13 mouse cellular contexts compared by ENCODE assay signal in the genomic region with DNA sequence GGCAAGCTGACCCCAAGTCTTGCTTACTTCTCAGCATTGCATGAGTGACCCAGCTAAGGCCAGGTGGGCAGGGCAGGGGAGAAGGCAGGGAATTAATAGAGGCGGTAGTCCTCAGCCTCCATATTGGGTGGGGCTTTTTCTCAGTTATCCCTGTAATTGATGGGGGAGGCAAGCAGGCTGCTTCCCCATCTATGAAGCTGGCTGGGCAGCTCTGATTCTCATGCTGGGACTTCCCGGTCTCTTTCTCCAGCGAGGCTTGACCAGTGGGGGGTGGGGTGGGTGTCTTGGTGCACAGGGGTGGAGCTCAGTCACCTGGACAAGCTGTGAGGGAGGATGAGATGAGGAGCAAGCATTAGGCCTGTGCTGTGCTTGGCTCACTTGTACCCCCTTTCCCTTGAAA. TPM values are rescaled to one million over a fixed set of nuclear protein-coding genes. Genes with fewer than 3 reads are reported as not detected.
DNase-seq lines count a peak whose midpoint lies in the region; ATAC-seq and TF ChIP-seq lines count a peak whose summit lies in the region.
"Had no signal": no experiment of that assay in that cellular context is flagged by ENCODE, and none has a peak within 500 bp of the region (broad histone marks: within the 10 kb centered on the region; RNA-seq: fewer than 3 reads in every experiment).

No protein-coding gene starts in this region.

- TF ChIP-seq CTCF in left cerebral cortex, adult 2 months (IDR thresholded peaks at IDR 0.05) = no peak
- TF ChIP-seq CTCF in midbrain, postnatal 0 days (IDR thresholded peaks at IDR 0.05) = no peak
- no peak for TF ChIP-seq CTCF in liver, postnatal 0 days (IDR thresholded peaks at IDR 0.05; ENCODE audit: low read depth)

- 20% methylated on average over 3 of the region's 3 CpGs for WGBS in embryonic facial prominence, embryonic 14.5 days
- WGBS in hindbrain, embryonic 13.5 days = 27% methylated on average over 3 of the region's 3 CpGs
- 36% methylated on average over 3 of the region's 3 CpGs for whole genome bisulfite sequencing in midbrain, postnatal 0 days
- 54% methylated on average over 3 of the region's 3 CpGs for WGBS in liver, postnatal 0 days (ENCODE audit: insufficient replicate concordance)
- 31% methylated on average over 3 of the region's 3 CpGs for WGBS in liver, embryonic 12.5 days (ENCODE audit: insufficient replicate concordance)

- intact Hi-C loops in left cerebral cortex, adult 2 months (cut with DNase I) = no loop called here

- no peaks in the 10 kb centered on the region for H3K36me3 ChIP-seq in embryonic facial prominence, embryonic 14.5 days (ENCODE audit: control insufficient read depth, insufficient read depth, low read length)
- peaks cover 11% of the 10 kb centered on the region for H3K36me3 ChIP-seq in hindbrain, embryonic 13.5 days
- peaks cover 7% of the 10 kb centered on the region; the same call in 1 of the 2 replicates for H3K36me3 ChIP-seq in midbrain, postnatal 0 days (ENCODE audit: insufficient read depth, low read length)
- no peaks in the 10 kb centered on the region for H3K36me3 ChIP-seq in liver, postnatal 0 days (replicated peaks; ENCODE audit: insufficient read depth, low read length)
- no peaks in the 10 kb centered on the region for H3K36me3 ChIP-seq in liver, embryonic 12.5 days
- H3K36me3 ChIP-seq: heart, embryonic 12.5 days; liver, embryonic 13.5 days had no signal

- TF ChIP-seq EP300 in liver, postnatal 0 days (IDR thresholded peaks at IDR 0.05; ENCODE audit: low read depth) = no peak

- H3K4me2 ChIP-seq in embryonic facial prominence, embryonic 14.5 days (ENCODE audit: low read depth, low read length) = no peak overlapping the region; the same call in 1 of the 2 replicates
- H3K4me2 ChIP-seq in hindbrain, embryonic 13.5 days = peak overlapping the region; percentile 73
- peak overlapping the region; percentile 75 for H3K4me2 ChIP-seq in midbrain, postnatal 0 days (ENCODE audit: low read depth, low read length, poor library complexity, severe bottlenecking)
- no peak overlapping the region for H3K4me2 ChIP-seq in liver, postnatal 0 days (ENCODE audit: low read depth, low read length)
- H3K4me2 ChIP-seq in liver, embryonic 12.5 days = no peak overlapping the region
- H3K4me2 ChIP-seq: liver, embryonic 13.5 days had no signal

- H3K27ac ChIP-seq in left cerebral cortex, adult 2 months = peak overlapping the region; percentile 99
- H3K27ac ChIP-seq in embryonic facial prominence, embryonic 14.5 days (replicated peaks; ENCODE audit: low read depth, low read length) = no peak overlapping the region
- peak overlapping the region; percentile 95 for H3K27ac ChIP-seq in hindbrain, embryonic 13.5 days
- peak overlapping the region; percentile 97 for H3K27ac ChIP-seq in midbrain, postnatal 0 days (ENCODE audit: low read depth, low read length)
- H3K27ac ChIP-seq in liver, postnatal 0 days (ENCODE audit: low read depth) = no peak overlapping the region
- H3K27ac ChIP-seq in liver, embryonic 12.5 days = no peak overlapping the region
- H3K27ac ChIP-seq: liver, embryonic 13.5 days had no signal

- H3K4me3 ChIP-seq in left cerebral cortex, adult 2 months = peak overlapping the region; percentile 60
- H3K4me3 ChIP-seq in embryonic facial prominence, embryonic 14.5 days (ENCODE audit: low read depth, low read length) = no peak overlapping the region
- peak overlapping the region; percentile 67 for H3K4me3 ChIP-seq in hindbrain, embryonic 13.5 days
- H3K4me3 ChIP-seq in midbrain, postnatal 0 days (ENCODE audit: low read depth, low read length) = peak overlapping the region; percentile 72
- H3K4me3 ChIP-seq in liver, postnatal 0 days (ENCODE audit: low read depth, low read length) = no peak overlapping the region
- H3K4me3 ChIP-seq in liver, embryonic 12.5 days = no peak overlapping the region
- H3K4me3 ChIP-seq: heart, embryonic 12.5 days; liver, embryonic 13.5 days had no signal

- H3K27me3 ChIP-seq in embryonic facial prominence, embryonic 14.5 days (replicated peaks; ENCODE audit: control insufficient read depth, insufficient read depth, low read length) = no peaks in the 10 kb centered on the region
- no peaks in the 10 kb centered on the region; the same call in 1 of the 2 replicates for H3K27me3 ChIP-seq in hindbrain, embryonic 13.5 days
- H3K27me3 ChIP-seq in midbrain, postnatal 0 days (ENCODE audit: insufficient read depth, low read length) = no peaks in the 10 kb centered on the region
- peaks cover 77% of the 10 kb centered on the region for H3K27me3 ChIP-seq in liver, postnatal 0 days (ENCODE audit: insufficient read depth, low read length)
- peaks cover 100% of the 10 kb centered on the region for H3K27me3 ChIP-seq in liver, embryonic 12.5 days (replicated peaks)

- DNase-seq in left cerebral cortex, adult 2 months (ENCODE audit: extremely low spot score in 1 of 2, low spot score in 2 of 2) = no peak
- no peak for DNase-seq in left cerebral cortex, adult 18-20 months (ENCODE audit: low spot score in 2 of 2)
- DNase-seq in embryonic facial prominence, embryonic 14.5 days (ENCODE audit: low spot score) = no peak
- no peak for DNase-seq in midbrain, postnatal 0 days (ENCODE audit: low spot score)
- DNase-seq in liver, postnatal 0 days = no peak
- DNase-seq in embryo, embryonic 11 days = no peak
- DNase-seq: adrenal gland, postnatal 25 days; kidney, postnatal 25 days; liver, embryonic 13.5 days had no signal

- H3K9me3 ChIP-seq in embryonic facial prominence, embryonic 14.5 days (ENCODE audit: control insufficient read depth, low read length) = no peaks in the 10 kb centered on the region
- H3K9me3 ChIP-seq in hindbrain, embryonic 13.5 days = no peaks in the 10 kb centered on the region
- no peaks in the 10 kb centered on the region for H3K9me3 ChIP-seq in midbrain, postnatal 0 days (ENCODE audit: low read length)
- H3K9me3 ChIP-seq in liver, postnatal 0 days (ENCODE audit: low read length) = no peaks in the 10 kb centered on the region
- H3K9me3 ChIP-seq in liver, embryonic 12.5 days (replicated peaks) = no peaks in the 10 kb centered on the region
- H3K9me3 ChIP-seq: heart, embryonic 12.5 days; liver, embryonic 13.5 days had no signal

- 0 out of 2 replicates have a peak overlapping the region, but pooled peaks have one; percentile 30 for H3K9ac ChIP-seq in embryonic facial prominence, embryonic 14.5 days (ENCODE audit: low read depth, low read length)
- peak overlapping the region; percentile 89 for H3K9ac ChIP-seq in hindbrain, embryonic 13.5 days
- H3K9ac ChIP-seq in midbrain, postnatal 0 days (replicated peaks; ENCODE audit: low read length, poor library complexity, severe bottlenecking) = peak overlapping the region; percentile 93
- no peak overlapping the region for H3K9ac ChIP-seq in liver, postnatal 0 days (replicated peaks)
- no peak overlapping the region for H3K9ac ChIP-seq in liver, embryonic 12.5 days
- H3K9ac ChIP-seq: liver, embryonic 13.5 days had no signal

- peaks cover 11% of the 10 kb centered on the region for H3K4me1 ChIP-seq in embryonic facial prominence, embryonic 14.5 days (ENCODE audit: control insufficient read depth, insufficient read depth, low read length)
- H3K4me1 ChIP-seq in hindbrain, embryonic 13.5 days (replicated peaks) = peaks cover 89% of the 10 kb centered on the region
- H3K4me1 ChIP-seq in midbrain, postnatal 0 days (ENCODE audit: insufficient read depth, low read length) = peaks cover 32% of the 10 kb centered on the region
- peaks cover 13% of the 10 kb centered on the region for H3K4me1 ChIP-seq in liver, postnatal 0 days (ENCODE audit: insufficient read depth)
- peaks cover 24% of the 10 kb centered on the region for H3K4me1 ChIP-seq in liver, embryonic 12.5 days

- no peak for ATAC-seq in embryonic facial prominence, embryonic 14.5 days (ENCODE audit: low read depth)
- ATAC-seq in hindbrain, embryonic 13.5 days (ENCODE audit: low FRiP score) = no peak
- ATAC-seq in midbrain, postnatal 0 days (ENCODE audit: low FRiP score) = no peak
- no peak for ATAC-seq in liver, postnatal 0 days
- ATAC-seq in liver, embryonic 12.5 days = no peak

RNA-seq across cellular contexts. Expression of a gene that starts 2.0 kb away (rescaled TPM):
- 100 to 1,000 TPM; 231 to 248 TPM for total RNA-seq in left cerebral cortex, adult 2 months (2021)
- total RNA-seq in left cerebral cortex, adult 18-20 months (2021) = 100 to 1,000 TPM; 212 to 232 TPM
- 0.95 and 1.5 TPM in 2 replicates for polyA plus RNA-seq in embryonic facial prominence, embryonic 14.5 days (2014; fragmentation: Nextera tagmentation; extraction: Ambion mirVana)
- polyA plus RNA-seq in hindbrain, embryonic 13.5 days (2015; fragmentation: Nextera tagmentation; extraction: Ambion mirVana) = 21.3 and 22.5 TPM in 2 replicates
- 198 and 225 TPM in 2 replicates for total RNA-seq in midbrain, postnatal 0 days (2014; rRNA removed)
- polyA plus RNA-seq in midbrain, postnatal 0 days (2015; fragmentation: Nextera tagmentation; extraction: Ambion mirVana) = 38.3 and 39.3 TPM in 2 replicates
- 0.04 and 0.08 TPM in 2 replicates for polyA plus RNA-seq in liver, postnatal 0 days (2015; fragmentation: Nextera tagmentation; extraction: Ambion mirVana)
- polyA plus RNA-seq in liver, embryonic 12.5 days (2016; fragmentation: Nextera tagmentation; extraction: Ambion mirVana) = 0.08 and 0.17 TPM in 2 replicates
- total RNA-seq: gastrocnemius, adult 8-10 months had no signal

RNA-seq across cellular contexts. Expression of a gene that starts 4.2 kb away (rescaled TPM):
- total RNA-seq in left cerebral cortex, adult 2 months (2021) = 10 to 100 TPM; 29.1 to 33.1 TPM
- 10 to 100 TPM; 23.5 to 30.9 TPM for total RNA-seq in left cerebral cortex, adult 18-20 months (2021)
- 49.5 and 57.0 TPM in 2 replicates for polyA plus RNA-seq in embryonic facial prominence, embryonic 14.5 days (2014; fragmentation: Nextera tagmentation; extraction: Ambion mirVana)
- polyA plus RNA-seq in hindbrain, embryonic 13.5 days (2015; fragmentation: Nextera tagmentation; extraction: Ambion mirVana) = 16.4 and 19.1 TPM in 2 replicates
- total RNA-seq in midbrain, postnatal 0 days (2014; rRNA removed) = 67.4 and 74.4 TPM in 2 replicates
- polyA plus RNA-seq in midbrain, postnatal 0 days (2015; fragmentation: Nextera tagmentation; extraction: Ambion mirVana) = 9.8 and 11.2 TPM in 2 replicates
- 0.80 and 0.88 TPM in 2 replicates for polyA plus RNA-seq in liver, postnatal 0 days (2015; fragmentation: Nextera tagmentation; extraction: Ambion mirVana)
- polyA plus RNA-seq in liver, embryonic 12.5 days (2016; fragmentation: Nextera tagmentation; extraction: Ambion mirVana) = 5.0 and 5.5 TPM in 2 replicates

RNA-seq across cellular contexts. Expression of a gene that starts 21.7 kb away (rescaled TPM):
- total RNA-seq in left cerebral cortex, adult 2 months (2021) = not detected
- under 1 TPM in 1 of 2 experiments, not detected in 1; 0.21 TPM for total RNA-seq in left cerebral cortex, adult 18-20 months (2021)
- polyA plus RNA-seq in embryonic facial prominence, embryonic 14.5 days (2014; fragmentation: Nextera tagmentation; extraction: Ambion mirVana) = 2.9 and 3.5 TPM in 2 replicates
- 0.78 and 1.3 TPM in 2 replicates for polyA plus RNA-seq in hindbrain, embryonic 13.5 days (2015; fragmentation: Nextera tagmentation; extraction: Ambion mirVana)
- total RNA-seq in midbrain, postnatal 0 days (2014; rRNA removed) = 0.52 and 0.66 TPM in 2 replicates
- polyA plus RNA-seq in midbrain, postnatal 0 days (2015; fragmentation: Nextera tagmentation; extraction: Ambion mirVana) = 0.23 and 1.1 TPM in 2 replicates
- 0.19 TPM in 1 of 2 replicates, not detected in the other for polyA plus RNA-seq in liver, postnatal 0 days (2015; fragmentation: Nextera tagmentation; extraction: Ambion mirVana)
- 0.29 and 0.43 TPM in 2 replicates for polyA plus RNA-seq in liver, embryonic 12.5 days (2016; fragmentation: Nextera tagmentation; extraction: Ambion mirVana)

RNA-seq across cellular contexts. Expression of a gene that starts 26.2 kb away (rescaled TPM):
- total RNA-seq in left cerebral cortex, adult 2 months (2021) = 1 to 10 TPM; 2.0 to 4.6 TPM
- total RNA-seq in left cerebral cortex, adult 18-20 months (2021) = 1 to 10 TPM; 4.2 to 8.6 TPM
- 0.07 and 0.25 TPM in 2 replicates for polyA plus RNA-seq in embryonic facial prominence, embryonic 14.5 days (2014; fragmentation: Nextera tagmentation; extraction: Ambion mirVana)
- 0.14 and 0.19 TPM in 2 replicates for polyA plus RNA-seq in hindbrain, embryonic 13.5 days (2015; fragmentation: Nextera tagmentation; extraction: Ambion mirVana)
- 0.19 and 2.8 TPM in 2 replicates for total RNA-seq in midbrain, postnatal 0 days (2014; rRNA removed)
- polyA plus RNA-seq in midbrain, postnatal 0 days (2015; fragmentation: Nextera tagmentation; extraction: Ambion mirVana) = 0.25 and 0.58 TPM in 2 replicates
- 0.14 and 0.24 TPM in 2 replicates for polyA plus RNA-seq in liver, postnatal 0 days (2015; fragmentation: Nextera tagmentation; extraction: Ambion mirVana)
- polyA plus RNA-seq in liver, embryonic 12.5 days (2016; fragmentation: Nextera tagmentation; extraction: Ambion mirVana) = 0.05 and 0.07 TPM in 2 replicates
- polyA plus RNA-seq: heart, embryonic 12.5 days; liver, embryonic 13.5 days had no signal

RNA-seq across cellular contexts. Expression of a gene that starts 32.5 kb away (rescaled TPM):
- total RNA-seq in left cerebral cortex, adult 2 months (2021) = under 1 TPM; 0.63 to 0.66 TPM
- under 1 TPM; 0.23 to 0.42 TPM for total RNA-seq in left cerebral cortex, adult 18-20 months (2021)
- 107 and 131 TPM in 2 replicates for polyA plus RNA-seq in embryonic facial prominence, embryonic 14.5 days (2014; fragmentation: Nextera tagmentation; extraction: Ambion mirVana)
- 42.6 and 51.2 TPM in 2 replicates for polyA plus RNA-seq in hindbrain, embryonic 13.5 days (2015; fragmentation: Nextera tagmentation; extraction: Ambion mirVana)
- total RNA-seq in midbrain, postnatal 0 days (2014; rRNA removed) = 9.4 and 16.7 TPM in 2 replicates
- polyA plus RNA-seq in midbrain, postnatal 0 days (2015; fragmentation: Nextera tagmentation; extraction: Ambion mirVana) = 15.0 and 16.0 TPM in 2 replicates
- polyA plus RNA-seq in liver, postnatal 0 days (2015; fragmentation: Nextera tagmentation; extraction: Ambion mirVana) = 96.4 and 98.3 TPM in 2 replicates
- 193 TPM in 2 replicates for polyA plus RNA-seq in liver, embryonic 12.5 days (2016; fragmentation: Nextera tagmentation; extraction: Ambion mirVana)

Comparison
In these comparisons a context has a peak if more than half of its experiments do, and no peak if none do; other contexts are left out.
1. H3K27ac ChIP-seq: peak in left cerebral cortex, adult 2 months (single experiment), hindbrain, embryonic 13.5 days (single experiment) and midbrain, postnatal 0 days (single experiment); none in embryonic facial prominence, embryonic 14.5 days (single experiment), liver, postnatal 0 days (single experiment) and liver, embryonic 12.5 days (single experiment).
2. H3K4me3 ChIP-seq: peak in left cerebral cortex, adult 2 months (single experiment), hindbrain, embryonic 13.5 days (single experiment) and midbrain, postnatal 0 days (single experiment); none in embryonic facial prominence, embryonic 14.5 days (single experiment), liver, postnatal 0 days (single experiment) and liver, embryonic 12.5 days (single experiment).
3. H3K4me2 ChIP-seq: peak in hindbrain, embryonic 13.5 days (single experiment) and midbrain, postnatal 0 days (single experiment); none in embryonic facial prominence, embryonic 14.5 days (single experiment), liver, postnatal 0 days (single experiment) and liver, embryonic 12.5 days (single experiment).
4. H3K9ac ChIP-seq: peak in embryonic facial prominence, embryonic 14.5 days (single experiment), hindbrain, embryonic 13.5 days (single experiment) and midbrain, postnatal 0 days (single experiment); none in liver, postnatal 0 days (single experiment) and liver, embryonic 12.5 days (single experiment).